Mouse (Mus musculus): ENCODE data around the gene Gpa33. TPM values are rescaled to one million over a fixed set of nuclear protein-coding genes. Genes with fewer than 3 reads are reported as not detected.
A peak's percentile ranks its signal among the peaks of the same experiment; 100 is the strongest.

The Gpa33 gene
- total and polyA plus RNA-seq, 3 experiments = 0.04 TPM; not detected in 2

DNA sequence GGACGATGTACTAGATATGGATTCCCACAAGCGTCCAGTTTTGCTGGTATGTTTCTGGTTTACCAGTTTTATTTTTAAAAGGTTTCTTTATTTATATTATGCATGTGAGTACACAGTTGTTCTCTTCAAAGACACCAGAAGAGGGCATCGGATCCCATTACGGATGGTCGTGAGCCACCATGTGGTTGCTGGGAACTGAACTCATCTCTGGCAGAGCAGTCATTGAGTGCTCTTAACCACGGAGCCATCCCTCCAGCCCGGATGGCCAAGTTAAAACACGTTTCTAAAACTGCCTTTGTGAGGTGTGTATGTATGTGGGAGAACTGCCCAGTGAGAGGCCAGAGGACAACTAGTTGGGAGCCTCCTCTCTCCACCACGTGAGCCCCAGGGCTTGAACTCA is 28.6 kb downstream of the Gpa33 start:
- H3K27me3 ChIP-seq (replicated peaks) = peaks cover 46% of the 10 kb centered on the region
- TF ChIP-seq NELFE (IDR thresholded peaks at IDR 0.05; ENCODE audit: low read depth, low read length) (no peak), UBTF (IDR thresholded peaks at IDR 0.05; ENCODE audit: low read depth, low read length) (no peak), RAD21 (IDR thresholded peaks at IDR 0.05; ENCODE audit: low read depth, low read length) (peak; percentile 4), ELF1 (IDR thresholded peaks at IDR 0.05; ENCODE audit: low read depth, low read length) (no peak), MYC (IDR thresholded peaks at IDR 0.05; ENCODE audit: low read depth, low read length) (peak; percentile 72; the same call in 1 of the 2 replicates), MAFK (IDR thresholded peaks at IDR 0.05; ENCODE audit: insufficient replicate concordance, low read length) (no peak), CHD1 (IDR thresholded peaks at IDR 0.05; ENCODE audit: low read depth, low read length) (no peak), MAX (IDR thresholded peaks at IDR 0.05; ENCODE audit: low read length) (no peak), GABPA (IDR thresholded peaks at IDR 0.05; ENCODE audit: insufficient replicate concordance, low read depth, low read length) (no peak), CTCF (conservative IDR thresholded peaks at IDR 0.05 in 1 of 2, IDR thresholded peaks at IDR 0.05 in 1 of 2; ENCODE audit: low read depth in 2 of 2, low read length in 2 of 2) (peak in 1 of 2 experiments; percentile 76; a peak in 2 of 4 replicates), MAZ (IDR thresholded peaks at IDR 0.05; ENCODE audit: low read depth, low read length) (no peak), SMC3 (IDR thresholded peaks at IDR 0.05; ENCODE audit: low read depth, low read length) (peak; percentile 36), SIN3A (IDR thresholded peaks at IDR 0.05; ENCODE audit: low read length) (no peak)
- no peaks in the 10 kb centered on the region for H3K9me3 ChIP-seq (replicated peaks; ENCODE audit: low read length)
- in situ Hi-C loops (cut with MboI; ENCODE audit: low pct_ligation_motif_present, low pct_unique_long_range_greater_than_20kb, low sequenced_read_pairs) = loop anchor here (10.0 to 25.0 kb wide), 5 partner anchors 154 to 496 kb away; partner anchors contain the start of gene Pou2f1
- H3K4me3 ChIP-seq (replicated peaks in 1 of 3; ENCODE audit: low read depth in 2 of 3, low read length in 2 of 3, poor library complexity in 1 of 3) = no peak overlapping the region
- no peaks in the 10 kb centered on the region for H3K79me2 ChIP-seq (replicated peaks; ENCODE audit: control insufficient read depth, extremely low read depth, insufficient read depth, poor library complexity, severe bottlenecking)
- H3K4me2 ChIP-seq (ENCODE audit: insufficient read depth, low read depth, poor library complexity, severe bottlenecking) = peak overlapping the region; percentile 2; the same call in 1 of the 2 replicates
- dilution Hi-C loops (cut with MboI; ENCODE audit: extremely low pct_ligation_motif_present, extremely low pct_unique_long_range_greater_than_20kb, low sequenced_read_pairs) = no loop called here
- no peak overlapping the region for H3K27ac ChIP-seq (ENCODE audit: insufficient read depth, low read depth)
- peaks cover 0 to 20% of the 10 kb centered on the region in 2 experiments; a peak in 2 of 4 replicates for H3K4me1 ChIP-seq (ENCODE audit: control insufficient read depth in 1 of 2, insufficient read depth in 2 of 2)
- no peak overlapping the region for H3K9ac ChIP-seq (ENCODE audit: insufficient read depth, low read depth)
- no peak for DNase-seq (ENCODE audit: extremely low read depth)
- H3K36me3 ChIP-seq (replicated peaks in 1 of 2; ENCODE audit: control insufficient read depth in 1 of 2, insufficient read depth in 1 of 2, low read length in 1 of 2) = no peaks in the 10 kb centered on the region

DNA sequence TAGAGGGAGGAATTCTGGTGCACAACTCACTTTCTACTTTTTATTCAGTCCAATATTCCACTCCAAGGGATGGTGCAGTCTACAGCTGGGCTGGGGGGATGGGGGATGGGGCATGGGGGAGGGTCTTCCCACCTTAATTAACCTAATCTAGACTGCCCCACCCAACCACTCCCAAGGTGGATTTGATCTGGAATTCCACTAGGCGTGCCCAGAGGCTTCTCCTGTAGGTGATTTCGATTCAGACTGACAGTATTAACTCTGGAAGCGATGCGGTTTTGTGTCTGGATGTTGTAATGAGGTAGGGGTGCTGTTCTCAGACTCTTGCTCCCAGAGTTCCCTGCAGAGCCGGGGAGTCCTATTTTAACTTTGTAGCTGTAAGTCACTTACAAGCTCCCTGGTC is 30.1 kb downstream of the Gpa33 start:
- Histone ChIP-seq H3K4me1 (ENCODE audit: control insufficient read depth in 1 of 2, insufficient read depth in 2 of 2) (peaks cover 0 to 14% of the 10 kb centered on the region in 2 experiments; a peak in 2 of 4 replicates), H3K4me2 (ENCODE audit: insufficient read depth, low read depth, poor library complexity, severe bottlenecking) (peak overlapping the region; percentile 19; the same call in 1 of the 2 replicates), H3K27me3 (replicated peaks) (peaks cover 41% of the 10 kb centered on the region), H3K9me3 (replicated peaks; ENCODE audit: low read length) (no peaks in the 10 kb centered on the region), H3K4me3 (replicated peaks in 1 of 3; ENCODE audit: low read depth in 2 of 3, low read length in 2 of 3, poor library complexity in 1 of 3) (no peak overlapping the region), H3K9ac (ENCODE audit: insufficient read depth, low read depth) (no peak overlapping the region), H3K27ac (ENCODE audit: insufficient read depth, low read depth) (no peak overlapping the region), H3K36me3 (replicated peaks in 1 of 2; ENCODE audit: control insufficient read depth in 1 of 2, insufficient read depth in 1 of 2, low read length in 1 of 2) (no peaks in the 10 kb centered on the region), H3K79me2 (replicated peaks; ENCODE audit: control insufficient read depth, extremely low read depth, insufficient read depth, poor library complexity, severe bottlenecking) (no peaks in the 10 kb centered on the region)
- dilution Hi-C loops (cut with MboI; ENCODE audit: extremely low pct_ligation_motif_present, extremely low pct_unique_long_range_greater_than_20kb, low sequenced_read_pairs) = no loop called here
- in situ Hi-C loops (cut with MboI; ENCODE audit: low pct_ligation_motif_present, low pct_unique_long_range_greater_than_20kb, low sequenced_read_pairs) = loop anchor here (25.0 kb wide), 2 partner anchors 152 to 498 kb away; no protein-coding TSS in a partner anchor
- no peak for DNase-seq (ENCODE audit: extremely low read depth)
- TF ChIP-seq MEF2A (IDR thresholded peaks at IDR 0.05; ENCODE audit: borderline replicate concordance, low read depth, low read length) (no peak), CTCF (conservative IDR thresholded peaks at IDR 0.05 in 1 of 2, IDR thresholded peaks at IDR 0.05 in 1 of 2; ENCODE audit: low read depth in 2 of 2, low read length in 2 of 2) (no peak), CHD2 (IDR thresholded peaks at IDR 0.05; ENCODE audit: low read length) (no peak), KAT2A (IDR thresholded peaks at IDR 0.05; ENCODE audit: insufficient replicate concordance, low read length) (no peak), ZC3H11A (IDR thresholded peaks at IDR 0.05; ENCODE audit: low read depth, low read length) (no peak), MAFK (IDR thresholded peaks at IDR 0.05; ENCODE audit: insufficient replicate concordance, low read length) (no peak), MAX (IDR thresholded peaks at IDR 0.05; ENCODE audit: low read length) (no peak), IRF4 (IDR thresholded peaks at IDR 0.05; ENCODE audit: low read depth, low read length) (no peak), POLR2AphosphoS2 (IDR thresholded peaks at IDR 0.05; ENCODE audit: low read depth, low read length) (no peak), EP300 (IDR thresholded peaks at IDR 0.05; ENCODE audit: low read length) (no peak), PAX5 (IDR thresholded peaks at IDR 0.05; ENCODE audit: low read length) (no peak)

Measured in CH12.LX (cell line).